In genomic region chr16:21542559-21542958, GRCm38 (mm10) we compare ENCODE assay signal across 19 mouse cellular contexts.
"Had no signal": no experiment of that assay in that cellular context is flagged by ENCODE, and none has a peak within 500 bp of the region (broad histone marks: within the 10 kb centered on the region; RNA-seq: fewer than 3 reads in every experiment).

No protein-coding gene starts in this region.

- H3K9me3 ChIP-seq: liver, embryonic 13.5 days; liver, embryonic 15.5 days; megakaryocyte, embryonic 14.5 days; midbrain, embryonic 10.5 days; midbrain, embryonic 12.5 days; neural tube, embryonic 13.5 days; neural tube, embryonic 15.5 days; stomach, embryonic 15.5 days had no signal

- H3K4me2 ChIP-seq: liver, embryonic 13.5 days; liver, embryonic 15.5 days; lung, embryonic 14.5 days; midbrain, embryonic 12.5 days; neural tube, embryonic 13.5 days; neural tube, embryonic 15.5 days; stomach, embryonic 15.5 days had no signal

- ATAC-seq: liver, postnatal 0 days; midbrain, embryonic 16.5 days had no signal

- H3K9ac ChIP-seq: liver, embryonic 13.5 days; liver, embryonic 15.5 days; liver, postnatal 0 days; lung, embryonic 14.5 days; midbrain, embryonic 12.5 days; neural tube, embryonic 13.5 days; neural tube, embryonic 15.5 days; stomach, embryonic 15.5 days had no signal

- H3K4me1 ChIP-seq: liver, embryonic 13.5 days; neural tube, embryonic 13.5 days; neural tube, embryonic 15.5 days; stomach, embryonic 15.5 days had no signal

- H3K36me3 ChIP-seq: liver, embryonic 13.5 days; midbrain, embryonic 10.5 days; midbrain, embryonic 12.5 days; stomach, embryonic 15.5 days had no signal

- H3K27ac ChIP-seq: liver, embryonic 13.5 days; liver, embryonic 15.5 days; midbrain, embryonic 10.5 days; midbrain, embryonic 12.5 days; neural tube, embryonic 13.5 days; neural tube, embryonic 15.5 days; stomach, embryonic 15.5 days had no signal

- H3K27me3 ChIP-seq: liver, embryonic 13.5 days; liver, embryonic 15.5 days; megakaryocyte, embryonic 14.5 days; midbrain, embryonic 12.5 days; neural tube, embryonic 13.5 days; neural tube, embryonic 15.5 days; stomach, embryonic 15.5 days had no signal

- DNase-seq: liver, embryonic 13.5 days; liver, postnatal 0 days; lung, embryonic 14.5 days; lung, postnatal 10 days; lung, postnatal 4 days; midbrain, embryonic 14.5 days; right cerebral cortex, postnatal 14 days; thymus, adult 18-20 months; thymus, postnatal 25 days; thymus, postnatal 4 days had no signal

- H3K4me3 ChIP-seq: liver, embryonic 13.5 days; liver, embryonic 15.5 days; megakaryocyte, embryonic 14.5 days; midbrain, embryonic 10.5 days; midbrain, embryonic 12.5 days; myocyte; neural tube, embryonic 13.5 days; neural tube, embryonic 15.5 days; stomach, embryonic 15.5 days had no signal
